Mouse (Mus musculus): ENCODE measurements at regions not wholly inside any gene's neighbourhood (a gene's known extent, or its start where the extent isn't known, plus 50 kb on each side); places are given as distances from the start of the nearest gene placed in this dataset.
"Not testable (repeated sequence)": the region's sequence is repeated elsewhere in the genome, so short reads cannot be mapped to it uniquely, and the experiment has no call there.

DNA sequence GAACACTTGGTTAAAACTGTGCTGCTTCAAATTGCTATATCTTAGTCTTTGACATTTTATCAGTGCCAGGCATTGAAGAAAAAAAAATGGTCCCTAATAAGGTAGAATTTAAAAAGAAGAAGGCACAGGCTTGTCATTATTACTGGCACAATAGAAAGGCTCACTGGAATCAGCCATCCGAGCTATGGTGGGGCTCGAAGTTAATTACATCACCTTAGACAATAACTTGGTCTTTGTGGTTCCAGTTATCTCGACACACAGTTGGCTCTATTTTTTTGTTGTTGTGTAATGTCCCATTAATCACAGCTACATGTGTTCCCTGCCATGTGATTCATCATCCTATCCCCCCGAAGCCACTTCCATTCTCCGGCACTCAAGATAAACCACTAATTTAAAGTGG lies 825.1 kb downstream of the Rab28 start:
- no peak for DNase-seq

GRCm38 (mm10) chr5:40877756-40878155 lies 830.2 kb downstream of the Rab28 start:
- DNase-seq, result no peak

DNA sequence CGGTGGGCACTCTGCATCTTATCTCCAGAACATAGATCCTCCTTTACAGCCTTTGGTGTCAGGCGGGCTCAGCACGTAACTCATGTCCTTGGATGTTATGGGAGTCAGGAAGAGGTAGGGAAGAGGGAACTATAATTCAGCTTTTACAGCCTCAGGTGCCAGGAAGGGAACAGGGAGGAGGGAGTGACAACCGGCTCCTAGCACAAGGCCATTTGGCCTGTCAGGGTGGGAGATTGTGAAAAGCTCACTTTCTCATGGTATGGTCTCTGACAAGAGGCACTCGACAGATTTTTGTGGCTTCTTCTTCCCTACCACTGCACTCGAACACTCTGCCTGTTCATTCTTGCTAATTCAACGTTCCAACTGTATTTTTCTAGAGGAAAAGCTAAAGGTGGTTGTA lies 845.6 kb downstream of the Rab28 start:
- not testable (repeated sequence) for DNase-seq

Measured in spleen, adult 18-20 months (tissue).